Mouse (Mus musculus) midbrain, embryonic 14.5 days (tissue): Measurements from ENCODE around the gene Ppp1r36. TPM values are rescaled to one million over a fixed set of nuclear protein-coding genes. Genes with fewer than 3 reads are reported as not detected.
"Not testable (repeated sequence)": the region's sequence is repeated elsewhere in the genome, so short reads cannot be mapped to it uniquely, and the experiment has no call there.

Experiments used
- ATAC-seq: fragments of 200-750 bp; cut with Nextera tagmentation; 2 replicates; pipeline ENCODE4 v1.8.0; 2017; ENCODE audit warnings: moderate number of reproducible peaks, moderate library complexity; ENCODE audit not compliant: low FRiP score, low TSS enrichment
- DNase-seq: peaks from one replicate; pipeline ENCODE4 v3.0.0-alpha.2; 2015
- H3K27ac ChIP-seq: fragments of 300-500 bp; sonication (generic); replicated peaks from 2 replicates; pipeline ENCODE4 v1.5.1; 2014; ENCODE audit warnings: mild to moderate bottlenecking, low read depth, low read length, moderate library complexity
- H3K27me3 ChIP-seq: fragments of 300-500 bp; sonication (generic); 2 replicates; pipeline ENCODE4 v1.6.1; 2014; ENCODE audit warnings: low read length, control low read depth, mixed read lengths; ENCODE audit not compliant: control insufficient read depth, insufficient read depth
- H3K36me3 ChIP-seq: fragments of 300-500 bp; sonication (generic); 2 replicates; pipeline ENCODE4 v1.6.1; 2014; ENCODE audit warnings: low read length, control low read depth; ENCODE audit not compliant: control insufficient read depth, insufficient read depth
- H3K4me1 ChIP-seq: fragments of 300-500 bp; sonication (generic); 2 replicates; pipeline ENCODE4 v1.6.1; 2014; ENCODE audit warnings: mild to moderate bottlenecking, antibody characterized with exemption, low read length, control low read depth; ENCODE audit not compliant: control insufficient read depth, insufficient read depth
- H3K4me2 ChIP-seq: fragments of 300-500 bp; sonication (generic); 2 replicates; pipeline ENCODE4 v1.6.1; 2014; ENCODE audit warnings: mild to moderate bottlenecking, low read length, moderate library complexity
- H3K4me3 ChIP-seq: fragments of 300-500 bp; sonication (generic); replicated peaks from 2 replicates; pipeline ENCODE4 v1.5.1; 2014; ENCODE audit warnings: low read depth, low read length
- H3K9ac ChIP-seq: fragments of 300-500 bp; sonication (generic); replicated peaks from 2 replicates; pipeline ENCODE4 v1.6.1; 2014; ENCODE audit warnings: mild to moderate bottlenecking, low read length, moderate library complexity
- H3K9me3 ChIP-seq: fragments of 300-500 bp; sonication (generic); 2 replicates; pipeline ENCODE4 v1.6.1; 2016; ENCODE audit warnings: low read length, control low read depth, mixed read lengths; ENCODE audit not compliant: control insufficient read depth
- WGBS: fragments of 180-500 bp; shearing (Covaris S2); extraction: QIAGEN DNeasy Blood & Tissue Kit; methylation state at CpG from one replicate; pipeline ENCODE4 v1.1.7; 2014; 5-methylcytosine and 5-hydroxymethylcytosine counted together
- polyA plus RNA-seq: library from polyadenylated mRNA; unstranded; fragments of >200 nt; fragmentation: Nextera tagmentation; extraction: Ambion mirVana; gene quantifications from 2 replicates; pipeline ENCODE4 v1.2.1, GENCODE M21; 2014

Gene Ppp1r36
- polyA plus RNA-seq, 1 experiment from 2014 or later = 0.50 TPM

DNA sequence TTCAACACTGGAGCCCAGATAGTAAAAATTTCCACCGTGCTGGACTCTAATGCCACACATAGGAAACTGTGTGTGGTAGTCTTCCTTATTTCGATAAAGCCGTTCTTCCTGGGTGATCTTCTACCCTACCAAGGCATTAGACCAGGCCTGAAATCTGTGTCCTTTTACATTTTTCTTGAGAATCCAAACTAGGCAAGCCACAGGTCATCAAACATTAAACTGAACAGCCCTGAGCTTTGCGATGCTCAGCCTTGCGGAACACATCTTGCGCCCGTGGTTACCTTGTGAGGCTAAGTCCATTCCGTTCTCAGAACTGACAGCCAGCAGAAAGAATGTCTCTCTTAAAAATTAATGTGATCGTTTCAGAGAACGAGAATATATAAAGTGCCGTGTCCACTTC is 28.9 kb downstream of the Ppp1r36 start:
- H3K4me1 ChIP-seq = no peaks in the 10 kb centered on the region
- WGBS = 78% methylated on average over 11 of the region's 11 CpGs
- no peak overlapping the region for H3K4me2 ChIP-seq
- no peaks in the 10 kb centered on the region for H3K9me3 ChIP-seq
- no peak overlapping the region for H3K4me3 ChIP-seq
- H3K27me3 ChIP-seq = no peaks in the 10 kb centered on the region
- H3K36me3 ChIP-seq = no peaks in the 10 kb centered on the region
- H3K9ac ChIP-seq = no peak overlapping the region
- no peak for ATAC-seq
- no peak overlapping the region for H3K27ac ChIP-seq
- DNase-seq = no peak

DNA sequence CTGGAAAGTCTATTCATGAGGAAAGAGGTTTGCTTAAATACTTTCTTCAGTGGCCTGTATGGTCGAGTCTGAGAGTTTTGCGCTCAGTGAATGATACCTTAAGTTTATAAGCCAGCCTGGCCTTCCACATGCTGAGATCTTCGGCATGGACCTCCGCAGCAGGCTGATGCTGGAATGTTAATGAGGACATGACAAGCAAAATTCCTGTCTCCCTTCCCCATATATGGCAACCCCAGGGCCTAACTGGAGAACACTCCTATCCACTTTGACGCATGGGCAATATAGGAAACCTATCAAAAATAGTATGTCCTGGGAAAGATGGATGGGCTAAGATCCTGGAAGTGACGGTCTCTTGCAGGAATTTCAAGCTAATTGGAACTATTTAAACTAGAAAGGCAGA is 30.8 kb downstream of the Ppp1r36 start:
- Histone ChIP-seq H3K27me3 (no peaks in the 10 kb centered on the region), H3K9me3 (no peaks in the 10 kb centered on the region), H3K4me2 (no peak overlapping the region), H3K9ac (no peak overlapping the region), H3K36me3 (no peaks in the 10 kb centered on the region), H3K4me1 (no peaks in the 10 kb centered on the region), H3K4me3 (no peak overlapping the region), H3K27ac (no peak overlapping the region)
- 80% methylated on average over 6 of the region's 6 CpGs for whole genome bisulfite sequencing
- ATAC-seq = no peak
- no peak for DNase-seq

DNA sequence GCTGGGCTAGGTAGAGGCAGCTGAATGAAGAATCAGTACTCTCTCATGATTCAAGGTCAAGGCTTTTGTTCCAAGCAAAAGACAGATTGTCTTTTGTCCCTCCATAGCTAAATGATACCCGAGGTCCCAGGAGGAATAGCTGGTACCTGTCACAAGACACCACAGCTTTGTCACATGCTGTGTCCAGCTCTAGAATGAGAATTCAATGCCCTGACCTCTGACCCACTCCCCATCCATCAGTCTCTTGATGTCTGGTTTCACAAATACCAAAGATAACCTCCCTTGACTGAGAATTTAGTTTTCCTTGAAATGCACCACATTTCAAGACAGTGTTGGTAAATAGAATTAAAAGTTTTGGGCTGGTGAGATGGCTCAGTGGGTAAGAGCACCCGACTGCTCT is 34.9 kb downstream of the Ppp1r36 start:
- WGBS = 80% methylated on average over 2 of the region's 2 CpGs
- H3K4me2 ChIP-seq = no peak overlapping the region
- H3K4me1 ChIP-seq = no peaks in the 10 kb centered on the region
- no peaks in the 10 kb centered on the region for H3K9me3 ChIP-seq
- H3K4me3 ChIP-seq = no peak overlapping the region
- ATAC-seq = no peak
- H3K9ac ChIP-seq = no peak overlapping the region
- H3K27me3 ChIP-seq = no peaks in the 10 kb centered on the region
- no peak overlapping the region for H3K27ac ChIP-seq
- no peaks in the 10 kb centered on the region for H3K36me3 ChIP-seq
- no peak for DNase-seq

DNA sequence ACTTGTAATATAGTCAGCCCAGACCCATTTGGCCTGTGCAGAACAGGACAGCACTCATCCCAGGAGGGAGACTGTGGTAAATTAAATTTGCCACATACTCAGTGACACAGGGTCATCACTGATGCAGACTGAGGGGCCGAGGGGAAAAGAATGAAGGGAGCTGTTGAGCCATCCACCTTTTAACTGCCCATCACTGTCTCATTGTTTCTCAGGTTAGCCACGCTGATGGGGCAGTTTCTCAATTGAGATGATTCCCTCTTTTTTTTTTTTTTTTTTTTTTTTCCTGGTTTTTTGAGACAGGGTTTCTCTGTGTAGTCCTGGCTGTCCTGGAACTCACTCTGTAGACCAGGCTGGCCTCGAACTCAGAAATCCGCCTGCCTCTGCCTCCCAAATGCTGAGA is 41.1 kb downstream of the Ppp1r36 start:
- not testable (repeated sequence) for H3K9me3 ChIP-seq, H3K4me2 ChIP-seq, H3K27ac ChIP-seq, ATAC-seq, H3K4me1 ChIP-seq, DNase-seq, H3K4me3 ChIP-seq, H3K27me3 ChIP-seq, H3K9ac ChIP-seq, H3K36me3 ChIP-seq
- 80% methylated on average over 4 of the region's 4 CpGs for WGBS

DNA sequence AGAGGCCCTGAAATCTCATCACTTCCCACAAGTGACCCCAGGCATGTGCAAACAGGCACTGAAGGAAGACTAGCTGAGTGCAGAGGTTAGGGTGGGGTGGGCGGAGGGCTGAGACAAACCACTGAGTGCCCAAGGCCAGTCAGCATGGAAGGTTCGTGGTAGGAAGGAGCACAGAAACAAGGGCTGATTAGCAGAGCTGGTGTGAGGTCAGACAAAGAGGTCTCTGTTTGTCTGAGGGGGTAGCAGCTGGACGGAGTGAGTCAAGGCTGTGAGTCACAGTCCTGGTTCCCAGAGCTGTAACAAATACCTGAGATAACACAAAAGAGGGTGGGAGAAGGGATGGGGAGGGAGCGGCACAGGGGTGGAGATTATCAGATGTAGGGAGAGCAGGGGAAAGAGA is 41.7 kb downstream of the Ppp1r36 start:
- Histone ChIP-seq H3K9me3 (no peaks in the 10 kb centered on the region), H3K27me3 (no peaks in the 10 kb centered on the region), H3K4me2 (no peak overlapping the region), H3K9ac (no peak overlapping the region), H3K36me3 (no peaks in the 10 kb centered on the region), H3K4me3 (no peak overlapping the region), H3K4me1 (no peaks in the 10 kb centered on the region), H3K27ac (no peak overlapping the region)
- WGBS = 70% methylated on average over 4 of the region's 4 CpGs
- ATAC-seq (no peak), DNase-seq (no peak)

DNA sequence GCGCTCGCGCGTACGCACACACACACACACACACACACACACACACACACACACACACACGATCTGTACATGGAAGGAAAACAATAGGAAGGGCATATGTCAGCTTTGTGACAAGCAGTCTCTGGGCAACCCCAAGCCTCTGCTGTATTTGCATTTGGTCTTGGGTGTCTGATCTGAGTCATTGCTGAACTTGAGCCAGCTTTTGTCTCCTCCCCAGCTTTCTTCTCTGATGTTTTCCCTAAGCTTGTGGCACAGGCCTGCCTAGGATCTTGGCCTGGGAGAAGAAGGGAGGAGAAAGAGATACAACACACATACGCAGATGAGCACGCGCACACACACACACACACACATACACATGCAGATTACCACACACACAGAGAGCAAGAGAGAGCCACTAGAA is 46.1 kb downstream of the Ppp1r36 start:
- ATAC-seq (no peak), DNase-seq (no peak)
- whole genome bisulfite sequencing = 89% methylated on average over 9 of the region's 9 CpGs
- H3K4me1 ChIP-seq = no peaks in the 10 kb centered on the region
- no peak overlapping the region for H3K4me3 ChIP-seq
- no peak overlapping the region for H3K4me2 ChIP-seq
- H3K36me3 ChIP-seq = no peaks in the 10 kb centered on the region
- H3K9ac ChIP-seq = no peak overlapping the region
- H3K27ac ChIP-seq = no peak overlapping the region
- no peaks in the 10 kb centered on the region for H3K9me3 ChIP-seq
- no peaks in the 10 kb centered on the region for H3K27me3 ChIP-seq

DNA sequence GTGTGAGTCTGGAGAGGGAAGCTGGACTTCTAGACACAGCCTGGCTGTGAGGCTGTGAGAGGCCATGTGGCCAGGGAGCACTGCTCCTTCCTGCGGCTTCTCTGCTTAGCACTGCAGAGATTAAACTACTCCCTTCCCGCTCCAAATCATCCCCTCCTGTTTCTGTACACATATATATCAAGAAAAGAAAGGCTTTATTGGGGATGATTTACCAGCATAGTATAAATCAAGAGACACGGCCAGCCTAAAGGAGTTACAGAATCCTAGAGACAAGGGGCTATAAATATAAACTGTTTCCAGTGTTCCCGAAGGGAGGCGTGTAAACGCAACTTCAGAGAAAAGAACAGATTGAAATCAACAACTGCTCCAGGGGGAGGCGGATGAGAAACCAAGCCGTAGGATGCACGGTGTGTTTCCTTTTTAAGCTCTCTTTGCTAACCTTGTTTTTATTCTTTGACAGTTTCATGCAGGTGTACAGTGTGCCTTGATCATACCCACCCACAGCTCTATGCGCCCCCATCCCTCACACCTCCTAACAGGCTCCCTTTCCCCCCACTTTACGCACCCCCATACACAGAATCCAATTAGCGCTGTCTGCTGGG is 47.4 kb downstream of the Ppp1r36 start:
- DNase-seq (no peak), ATAC-seq (no peak)
- Histone ChIP-seq H3K27ac (no peak overlapping the region), H3K9me3 (no peaks in the 10 kb centered on the region), H3K9ac (no peak overlapping the region), H3K4me2 (no peak overlapping the region), H3K4me3 (no peak overlapping the region), H3K4me1 (no peaks in the 10 kb centered on the region), H3K36me3 (no peaks in the 10 kb centered on the region), H3K27me3 (no peaks in the 10 kb centered on the region)
- 80% methylated on average over 12 of the region's 12 CpGs for WGBS

DNA sequence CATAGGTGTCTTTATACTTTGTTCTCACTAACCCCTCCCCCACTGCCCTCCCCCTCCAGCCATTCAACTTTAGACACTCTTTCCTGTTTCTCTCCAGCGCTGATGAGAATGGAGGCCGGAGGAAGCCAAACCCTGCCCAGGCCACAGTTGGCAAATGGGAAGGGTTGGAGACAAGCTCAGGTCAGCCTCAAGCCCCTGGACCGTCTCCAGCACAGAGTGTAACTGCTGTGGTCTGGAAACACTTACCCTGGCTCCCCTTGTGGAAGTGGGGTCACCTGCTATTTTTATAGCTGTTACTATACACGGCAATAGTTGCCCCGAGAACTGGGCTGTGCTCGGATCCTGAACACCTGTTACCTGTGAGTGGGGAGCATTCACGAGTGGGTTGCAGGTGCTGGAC is 49.3 kb downstream of the Ppp1r36 start:
- no peak overlapping the region for H3K4me2 ChIP-seq
- WGBS = 91% methylated on average over 7 of the region's 7 CpGs
- no peak overlapping the region for H3K4me3 ChIP-seq
- H3K4me1 ChIP-seq = no peaks in the 10 kb centered on the region
- H3K36me3 ChIP-seq = no peaks in the 10 kb centered on the region
- H3K9me3 ChIP-seq = no peaks in the 10 kb centered on the region
- H3K9ac ChIP-seq = no peak overlapping the region
- no peak for DNase-seq
- H3K27me3 ChIP-seq = no peaks in the 10 kb centered on the region
- ATAC-seq = no peak
- H3K27ac ChIP-seq = no peak overlapping the region

DNA sequence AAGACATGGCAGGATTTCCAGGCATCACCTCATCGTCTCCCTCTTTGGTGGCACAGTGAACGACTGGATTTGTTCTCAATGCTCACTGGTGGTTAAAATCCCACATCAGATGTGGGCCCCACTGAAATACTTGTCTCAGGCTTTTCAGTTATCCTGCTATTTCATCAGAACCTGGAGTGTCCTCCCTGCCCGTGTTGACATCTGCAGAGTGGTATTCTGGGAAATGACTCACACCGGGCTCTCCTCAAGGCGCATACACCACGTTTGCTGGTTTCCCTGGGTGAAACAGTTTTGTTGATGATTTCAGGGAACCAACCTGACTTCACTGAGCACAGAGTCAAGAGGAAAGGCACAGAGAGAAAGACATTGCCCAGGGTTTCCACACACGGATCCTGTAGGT is 49.9 kb downstream of the Ppp1r36 start:
- Histone ChIP-seq H3K27ac (no peak overlapping the region), H3K9ac (no peak overlapping the region), H3K4me2 (no peak overlapping the region), H3K9me3 (no peaks in the 10 kb centered on the region), H3K27me3 (no peaks in the 10 kb centered on the region), H3K36me3 (no peaks in the 10 kb centered on the region), H3K4me3 (no peak overlapping the region), H3K4me1 (no peaks in the 10 kb centered on the region)
- WGBS = 69% methylated on average over 7 of the region's 7 CpGs
- ATAC-seq = no peak
- no peak for DNase-seq
